Mouse (Mus musculus) mesoderm, embryonic 11.5 days (tissue): ENCODE measurements at regions not wholly inside any gene's neighbourhood (a gene's known extent, or its start where the extent isn't known, plus 50 kb on each side); places are given as distances from the start of the nearest gene placed in this dataset.
"Not testable (repeated sequence)": the region's sequence is repeated elsewhere in the genome, so short reads cannot be mapped to it uniquely, and the experiment has no call there.

Experiments used
- DNase-seq: peaks from one replicate; pipeline ENCODE4 v3.0.0-alpha.2; 2012; ENCODE audit warnings: low read depth, low spot score

- DNase-seq: peak; percentile 28
Measured at GRCm38 (mm10) chr11:27105920-27106319, 512.1 kb upstream of the Vrk2 start.

GRCm38 (mm10) chr11:27102906-27103305 is 509.1 kb upstream of the Vrk2 start:
- DNase-seq: no peak

- no peak for DNase-seq
Measured at GRCm38 (mm10) chr11:27102045-27102444, 508.2 kb upstream of the Vrk2 start.

GRCm38 (mm10) chr11:27096615-27097014 is 502.8 kb upstream of the Vrk2 start:
- no peak for DNase-seq

- not testable (repeated sequence) for DNase-seq
Measured at GRCm38 (mm10) chr11:27095460-27095859, 501.7 kb upstream of the Vrk2 start.

- DNase-seq: no peak
Measured at GRCm38 (mm10) chr11:27086516-27086915, 492.7 kb upstream of the Vrk2 start.

GRCm38 (mm10) chr11:27081188-27081587 is 487.4 kb upstream of the Vrk2 start:
- DNase-seq: no peak

GRCm38 (mm10) chr11:27070381-27070780 is 476.6 kb upstream of the Vrk2 start:
- DNase-seq: no peak

GRCm38 (mm10) chr11:27027243-27027852 is 433.5 kb upstream of the Vrk2 start:
- no peak for DNase-seq

- DNase-seq: no peak
Measured at GRCm38 (mm10) chr11:27025500-27025899, 431.7 kb upstream of the Vrk2 start.

GRCm38 (mm10) chr11:26996292-26997099 is 402.7 kb upstream of the Vrk2 start:
- DNase-seq: peak; percentile 49

- no peak for DNase-seq
Measured at GRCm38 (mm10) chr11:26981216-26981615, 387.4 kb upstream of the Vrk2 start.

GRCm38 (mm10) chr11:26972533-26973081 is 378.8 kb upstream of the Vrk2 start:
- DNase-seq: no peak

- no peak for DNase-seq
Measured at GRCm38 (mm10) chr11:26971161-26971560, 377.4 kb upstream of the Vrk2 start.

GRCm38 (mm10) chr11:26967427-26967826 is 373.6 kb upstream of the Vrk2 start:
- DNase-seq: no peak

- no peak for DNase-seq
Measured at GRCm38 (mm10) chr11:26962928-26963667, 369.3 kb upstream of the Vrk2 start.

GRCm38 (mm10) chr11:26962040-26962927 is 368.5 kb upstream of the Vrk2 start:
- DNase-seq: no peak

GRCm38 (mm10) chr11:26961336-26961980 is 367.7 kb upstream of the Vrk2 start:
- DNase-seq: peak; percentile 94

GRCm38 (mm10) chr11:26956153-26956552 is 362.4 kb upstream of the Vrk2 start:
- DNase-seq: no peak

- peak; percentile 8 for DNase-seq
Measured at GRCm38 (mm10) chr11:26931766-26932165, 338.0 kb upstream of the Vrk2 start.

- no peak for DNase-seq
Measured at GRCm38 (mm10) chr11:26907099-26907498, 313.3 kb upstream of the Vrk2 start.
